Mouse (Mus musculus) skeletal muscle tissue, adult 2 months (tissue): ENCODE data around the gene Gm49425.

ENCODE experiments used
- DNase-seq: peaks from one replicate; pipeline ENCODE4 v3.0.0-alpha.2; 2012; ENCODE audit warnings: low read depth, low spot score

The Gm49425 gene

DNA sequence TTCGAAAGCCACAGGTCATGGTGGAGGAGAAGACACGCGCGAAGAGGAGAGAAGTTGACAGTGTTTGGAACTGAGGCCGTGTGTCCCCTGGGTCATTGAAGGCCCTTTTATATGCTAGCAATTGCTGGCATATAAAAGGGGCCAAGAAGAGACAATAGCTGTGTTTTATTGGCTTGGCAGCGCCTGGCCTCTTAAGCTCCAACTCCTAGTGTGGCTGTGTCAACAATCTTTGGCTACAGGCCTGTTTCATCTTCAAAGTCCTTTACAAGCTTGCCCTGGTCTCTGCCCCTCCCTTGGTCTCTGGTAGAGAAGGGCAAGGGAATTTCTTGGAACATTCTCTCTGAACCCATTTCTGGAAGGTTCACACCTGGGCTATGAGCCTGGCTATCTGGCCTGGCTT lies 25.6 kb downstream of the Gm49425 start, which contains the start of gene Krt83:
TSS of gene Krt83 (minus strand) at position 82 of the 400 bp plus-strand sequence.
- DNase-seq = no peak

GRCm38 (mm10) chr15:101485911-101486635 lies 31.0 kb downstream of the Gm49425 start:
- no peak for DNase-seq

- no peak for DNase-seq
Observed at GRCm38 (mm10) chr15:101484939-101485338, 32.1 kb downstream of the Gm49425 start.

DNA sequence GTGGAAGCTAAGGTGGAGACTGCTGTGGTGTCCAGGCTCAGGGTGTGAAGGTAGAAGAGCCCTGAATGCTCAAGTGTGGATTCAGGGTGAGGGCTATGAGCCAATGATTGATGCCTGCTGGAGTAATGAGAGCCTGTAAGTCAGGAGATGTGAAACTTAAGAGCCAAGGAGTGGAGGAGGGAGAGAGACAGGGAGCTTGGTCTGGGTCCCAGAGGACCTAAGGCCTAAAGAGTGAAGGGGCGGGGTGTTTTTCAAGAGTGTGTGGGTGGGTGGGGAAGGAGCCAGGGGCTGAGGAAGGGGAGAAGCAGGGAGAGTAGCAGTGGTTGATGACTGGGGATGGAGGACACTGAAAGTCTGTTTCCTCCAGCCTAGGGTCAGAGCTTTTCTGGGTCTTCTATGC lies 33.4 kb downstream of the Gm49425 start:
- no peak for DNase-seq

GRCm38 (mm10) chr15:101482056-101482455 lies 35.0 kb downstream of the Gm49425 start:
- no peak for DNase-seq

DNA sequence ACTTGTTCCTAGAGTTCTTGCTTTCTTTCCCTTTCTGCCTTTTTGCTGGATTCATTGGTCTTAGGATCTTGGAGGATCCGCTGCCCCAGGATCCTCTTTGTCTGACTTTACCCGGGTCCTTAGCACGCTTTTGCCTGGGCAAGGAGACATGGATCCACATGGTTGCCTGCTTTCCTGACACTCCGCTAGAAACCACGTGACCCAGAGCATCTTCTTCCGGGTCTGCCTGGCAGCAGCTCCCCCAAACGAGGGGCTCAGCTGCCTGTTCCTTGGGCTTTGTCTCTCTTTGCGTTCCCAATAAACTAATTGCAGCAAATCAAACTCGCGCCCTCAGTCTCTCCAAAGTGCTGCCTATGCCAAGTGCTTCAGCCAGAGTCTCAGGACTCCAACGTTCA lies 37.4 kb downstream of the Gm49425 start:
- DNase-seq = no peak

DNA sequence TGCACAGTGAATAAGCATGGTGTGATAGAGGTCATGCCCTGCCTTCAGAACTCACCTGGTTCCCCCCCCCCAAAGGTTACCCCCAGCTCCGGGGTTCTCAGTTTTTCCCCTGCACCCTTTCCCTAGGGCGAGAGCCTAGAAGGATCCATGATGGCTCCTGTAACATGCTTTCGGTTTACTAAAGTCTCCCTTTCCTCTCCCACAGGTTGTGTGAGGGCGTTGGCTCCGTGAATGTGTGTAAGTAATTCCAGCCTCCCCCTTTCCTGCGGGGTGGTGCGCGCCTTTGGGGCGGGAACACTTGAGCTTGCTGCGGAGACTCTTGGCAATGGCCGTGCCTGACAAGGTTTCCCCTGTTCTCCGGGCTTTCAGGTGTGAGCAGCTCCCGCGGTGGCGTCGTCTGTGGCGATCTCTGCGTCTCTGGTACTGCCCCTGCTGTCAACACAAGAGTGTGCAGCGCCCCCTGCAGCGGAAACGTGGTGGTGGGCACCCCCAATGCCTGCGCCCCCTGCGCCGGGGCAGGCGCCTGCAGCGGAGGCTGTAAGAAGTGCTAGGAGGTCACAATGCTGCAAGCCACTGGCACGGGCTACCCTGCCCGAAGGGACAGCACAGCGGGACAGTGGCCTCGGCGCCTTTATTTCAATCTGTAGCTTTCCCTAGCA lies 37.9 kb downstream of the Gm49425 start:
- DNase-seq = no peak

GRCm38 (mm10) chr15:101472952-101473528 lies 44.0 kb downstream of the Gm49425 start, which contains the start of gene Krt86:
Krt86 (plus strand) TSS chr15:101473478.
- no peak for DNase-seq

DNA sequence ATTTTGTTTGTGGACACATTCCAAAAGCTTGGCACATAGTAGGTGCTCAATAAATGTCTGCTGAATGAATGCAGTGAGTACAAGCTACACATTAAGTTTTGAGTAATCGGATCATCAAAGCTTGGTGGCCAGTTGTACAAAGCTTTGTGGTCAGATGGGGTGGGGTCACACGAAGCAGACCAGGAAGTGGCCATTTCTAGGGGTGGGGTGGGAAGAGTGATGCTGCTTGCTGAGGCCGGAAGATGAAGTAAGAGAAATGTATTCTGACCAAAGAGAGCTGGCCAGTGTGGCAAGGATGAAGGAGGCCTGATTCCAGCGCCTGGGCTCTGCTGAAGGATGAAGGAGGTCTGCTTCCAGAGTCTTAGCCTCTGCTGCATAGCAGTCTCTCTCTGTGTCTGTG lies 48.0 kb downstream of the Gm49425 start:
- no peak for DNase-seq
